Mouse (Mus musculus): ENCODE results near the gene Foxp1.

Gene Foxp1

GRCm38 (mm10) chr6:99096776-99097166 lies 425.8 kb downstream of the Foxp1 start:
- DNase-seq (ENCODE audit: low read depth, low spot score) = no peak

- DNase-seq (ENCODE audit: low read depth, low spot score) = no peak
Observed at GRCm38 (mm10) chr6:99096105-99096775, 426.3 kb downstream of the Foxp1 start.

- no peak for DNase-seq (ENCODE audit: low read depth, low spot score)
Observed at GRCm38 (mm10) chr6:99095185-99096104, 427.1 kb downstream of the Foxp1 start.

- no peak for DNase-seq (ENCODE audit: low read depth, low spot score)
Observed at GRCm38 (mm10) chr6:99094339-99094989, 428.1 kb downstream of the Foxp1 start.

GRCm38 (mm10) chr6:99093856-99094255 lies 428.7 kb downstream of the Foxp1 start:
- no peak for DNase-seq (ENCODE audit: low read depth, low spot score)

GRCm38 (mm10) chr6:99093208-99093607 lies 429.3 kb downstream of the Foxp1 start:
- no peak for DNase-seq (ENCODE audit: low read depth, low spot score)

GRCm38 (mm10) chr6:99091799-99092198 lies 430.7 kb downstream of the Foxp1 start:
- no peak for DNase-seq (ENCODE audit: low read depth, low spot score)

- no peak for DNase-seq (ENCODE audit: low read depth, low spot score)
Observed at GRCm38 (mm10) chr6:99087598-99087997, 434.9 kb downstream of the Foxp1 start.

- DNase-seq (ENCODE audit: low read depth, low spot score) = no peak
Observed at GRCm38 (mm10) chr6:99084956-99085355, 437.6 kb downstream of the Foxp1 start.

- DNase-seq (ENCODE audit: low read depth, low spot score) = no peak
Observed at GRCm38 (mm10) chr6:99081259-99081658, 441.3 kb downstream of the Foxp1 start.

- DNase-seq (ENCODE audit: low read depth, low spot score) = no peak
Observed at GRCm38 (mm10) chr6:99079041-99079835, 443.3 kb downstream of the Foxp1 start.

GRCm38 (mm10) chr6:99078089-99078488 lies 444.4 kb downstream of the Foxp1 start:
- no peak for DNase-seq (ENCODE audit: low read depth, low spot score)

- DNase-seq (ENCODE audit: low read depth, low spot score) = no peak
Observed at GRCm38 (mm10) chr6:99073303-99074271, 448.9 kb downstream of the Foxp1 start.

- DNase-seq (ENCODE audit: low read depth, low spot score) = no peak
Observed at GRCm38 (mm10) chr6:99070710-99071109, 451.8 kb downstream of the Foxp1 start.

GRCm38 (mm10) chr6:99069726-99070125 lies 452.8 kb downstream of the Foxp1 start:
- no peak for DNase-seq (ENCODE audit: low read depth, low spot score)

- DNase-seq (ENCODE audit: low read depth, low spot score) = no peak
Observed at GRCm38 (mm10) chr6:99065569-99066353, 456.8 kb downstream of the Foxp1 start.

GRCm38 (mm10) chr6:99063982-99064484 lies 458.5 kb downstream of the Foxp1 start:
- no peak for DNase-seq (ENCODE audit: low read depth, low spot score)

GRCm38 (mm10) chr6:99062931-99063330 lies 459.6 kb downstream of the Foxp1 start:
- DNase-seq (ENCODE audit: low read depth, low spot score) = no peak

GRCm38 (mm10) chr6:99058688-99059087 lies 463.8 kb downstream of the Foxp1 start:
- DNase-seq (ENCODE audit: low read depth, low spot score) = no peak
